Mouse (Mus musculus): ENCODE data around the gene Pomgnt1.

Pomgnt1 gene

GRCm38 (mm10) chr4:116137421-116137996, 13.9 kb downstream of the Pomgnt1 start:
- no peak for DNase-seq (ENCODE audit: low spot score)

- no peak for DNase-seq (ENCODE audit: low spot score)
These were observed 17.3 kb downstream of the Pomgnt1 start for GRCm38 (mm10) chr4:116140801-116141574.

GRCm38 (mm10) chr4:116141736-116142135, 18.1 kb downstream of the Pomgnt1 start:
- no peak for DNase-seq (ENCODE audit: low spot score)

- DNase-seq (ENCODE audit: low spot score): no peak
These were observed 18.6 kb downstream of the Pomgnt1 start for GRCm38 (mm10) chr4:116142269-116142668.

- no peak for DNase-seq (ENCODE audit: low spot score)
These were observed 19.7 kb downstream of the Pomgnt1 start for GRCm38 (mm10) chr4:116143317-116143811.

- no peak for DNase-seq (ENCODE audit: low spot score)
These were observed 20.5 kb downstream of the Pomgnt1 start for GRCm38 (mm10) chr4:116143891-116144717.

GRCm38 (mm10) chr4:116149812-116150155, 26.1 kb downstream of the Pomgnt1 start:
- DNase-seq (ENCODE audit: low spot score): no peak

GRCm38 (mm10) chr4:116150156-116150861, 26.7 kb downstream of the Pomgnt1 start:
- peak; percentile 56 for DNase-seq (ENCODE audit: low spot score)

GRCm38 (mm10) chr4:116150862-116151221, 27.2 kb downstream of the Pomgnt1 start:
- no peak for DNase-seq (ENCODE audit: low spot score)

GRCm38 (mm10) chr4:116151238-116151637, 27.6 kb downstream of the Pomgnt1 start, which contains the start of gene Lurap1:
TSS of gene Lurap1 (minus strand) at chr4:116151338.
- no peak for DNase-seq (ENCODE audit: low spot score)

- no peak for DNase-seq (ENCODE audit: low spot score)
These were observed 29.1 kb downstream of the Pomgnt1 start for GRCm38 (mm10) chr4:116152702-116153101.

GRCm38 (mm10) chr4:116157882-116158281, 34.2 kb downstream of the Pomgnt1 start:
- DNase-seq (ENCODE audit: low spot score): no peak

GRCm38 (mm10) chr4:116159912-116160311, 36.3 kb downstream of the Pomgnt1 start:
- peak; percentile 37 for DNase-seq (ENCODE audit: low spot score)

- DNase-seq (ENCODE audit: low spot score): no peak
These were observed 37.1 kb downstream of the Pomgnt1 start for GRCm38 (mm10) chr4:116160769-116161168.

GRCm38 (mm10) chr4:116162142-116162541, 38.5 kb downstream of the Pomgnt1 start:
- peak; percentile 46 for DNase-seq (ENCODE audit: low spot score)

- peak; percentile 42 for DNase-seq (ENCODE audit: low spot score)
These were observed 41.3 kb downstream of the Pomgnt1 start for GRCm38 (mm10) chr4:116164759-116165554.

GRCm38 (mm10) chr4:116165708-116166407, 42.2 kb downstream of the Pomgnt1 start:
- no peak for DNase-seq (ENCODE audit: low spot score)

- peak; percentile 88 for DNase-seq (ENCODE audit: low spot score)
These were observed 43.8 kb downstream of the Pomgnt1 start, which contains the start of gene Tspan1 for GRCm38 (mm10) chr4:116167404-116167803. TSS of gene Tspan1 (minus strand) at chr4:116167601.

- peak; percentile 77 for DNase-seq (ENCODE audit: low spot score)
These were observed 45.1 kb downstream of the Pomgnt1 start for GRCm38 (mm10) chr4:116168617-116169352.

GRCm38 (mm10) chr4:116169353-116169672, 45.7 kb downstream of the Pomgnt1 start:
- no peak for DNase-seq (ENCODE audit: low spot score)

All from lung, postnatal 25 days (tissue).